Mouse (Mus musculus): ENCODE measurements around the gene Defb35. TPM values are rescaled to one million over a fixed set of nuclear protein-coding genes. Genes with fewer than 3 reads are reported as not detected.

Gene Defb35
- polyA plus RNA-seq (2014; fragmentation: Illumina TruSeq; extraction: RNeasy Lipid Tissue Mini Kit (QIAGEN cat#74804); ENCODE audit: low read depth, low replicate concordance), result not detected

DNA sequence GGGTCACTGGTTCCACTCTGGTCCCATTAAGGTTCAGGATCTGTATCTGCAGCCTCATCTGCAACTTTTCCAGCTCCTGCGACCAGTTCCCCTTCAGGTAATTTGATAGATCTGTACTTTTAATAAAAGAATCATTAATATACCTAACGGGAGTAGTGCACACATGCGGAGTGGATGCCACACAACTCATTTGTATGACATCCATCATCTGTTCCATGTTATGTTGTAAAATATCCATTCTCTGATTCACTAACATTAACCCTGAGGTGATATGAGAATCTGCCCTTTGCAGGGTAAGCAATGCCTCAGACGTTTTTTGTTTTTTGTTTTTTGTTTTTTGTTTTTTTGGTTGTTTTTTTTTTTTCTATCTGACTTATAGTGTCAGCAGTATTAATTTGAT, at the start of gene Defb35:
Gene Defb35, plus strand, starts transcription at position 301 of the 400 bp plus-strand sequence.

DNA sequence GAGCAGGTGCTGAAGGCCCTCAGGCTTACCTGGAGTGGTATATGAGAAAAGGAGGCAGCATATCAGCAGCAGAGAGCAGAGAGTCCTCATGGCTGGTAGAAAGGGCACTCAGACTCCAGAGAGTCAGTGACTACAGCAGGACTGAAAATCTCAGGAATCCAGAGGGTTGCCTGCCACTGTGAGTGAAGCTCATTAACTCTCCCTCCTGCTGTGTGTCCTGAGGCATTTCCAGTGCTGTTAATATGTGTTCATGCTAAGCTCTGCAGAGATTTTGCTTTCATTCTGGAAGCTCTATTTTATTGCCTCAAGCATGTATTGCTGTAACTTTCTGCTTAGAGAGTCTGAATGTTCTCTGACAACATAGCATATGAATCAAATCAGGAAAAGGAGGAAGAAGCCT, 31.9 kb upstream of the Defb35 start, which contains the start of gene Defb11:
Gene Defb11, minus strand, starts transcription at position 123 of the 400 bp plus-strand sequence.

DNA sequence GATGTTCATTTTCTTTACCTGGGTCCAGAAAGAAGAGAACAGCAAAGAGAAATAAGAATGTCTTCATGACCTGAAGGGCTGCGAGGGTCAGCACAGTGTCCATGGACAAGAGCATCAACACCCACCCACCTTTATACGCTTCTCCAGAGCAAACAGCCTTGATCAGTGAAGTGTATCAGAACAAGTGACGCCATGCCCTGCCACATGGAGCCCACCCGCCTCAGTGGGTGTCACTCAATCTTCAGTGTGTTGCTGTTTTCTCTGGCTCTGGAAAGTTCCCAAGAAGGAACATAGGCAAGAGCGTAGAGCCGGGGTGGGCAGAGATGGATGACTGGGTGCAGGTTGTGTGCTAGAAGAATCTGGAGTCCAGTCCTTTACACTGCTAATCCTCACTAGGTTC, 5.5 kb upstream of the Defb35 start, which contains the start of gene Defb15:
Gene Defb15, minus strand, starts transcription at position 101 of the 400 bp plus-strand sequence.

DNA sequence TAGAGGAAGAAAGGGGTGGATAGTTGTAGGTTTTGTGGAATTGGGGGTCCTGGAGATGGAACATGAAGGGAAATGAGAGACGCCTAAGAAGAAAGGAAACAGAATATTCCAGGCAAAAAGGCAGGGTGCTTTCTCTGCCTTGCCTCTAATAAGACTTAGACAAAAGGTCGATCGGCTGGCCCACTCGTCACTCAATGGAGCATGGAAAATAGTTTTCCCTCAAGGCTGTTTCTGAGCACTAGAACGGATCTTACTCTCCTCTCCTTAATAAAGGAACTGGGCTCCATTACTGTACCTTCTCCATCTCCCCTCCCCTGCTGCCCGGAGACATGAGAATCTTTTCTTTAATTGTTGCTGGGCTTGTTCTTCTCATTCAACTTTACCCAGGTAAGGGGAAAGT, 8.3 kb downstream of the Defb35 start, which contains the start of gene Defb13:
Gene Defb13, plus strand, starts transcription at position 301 of the 400 bp plus-strand sequence.

DNA sequence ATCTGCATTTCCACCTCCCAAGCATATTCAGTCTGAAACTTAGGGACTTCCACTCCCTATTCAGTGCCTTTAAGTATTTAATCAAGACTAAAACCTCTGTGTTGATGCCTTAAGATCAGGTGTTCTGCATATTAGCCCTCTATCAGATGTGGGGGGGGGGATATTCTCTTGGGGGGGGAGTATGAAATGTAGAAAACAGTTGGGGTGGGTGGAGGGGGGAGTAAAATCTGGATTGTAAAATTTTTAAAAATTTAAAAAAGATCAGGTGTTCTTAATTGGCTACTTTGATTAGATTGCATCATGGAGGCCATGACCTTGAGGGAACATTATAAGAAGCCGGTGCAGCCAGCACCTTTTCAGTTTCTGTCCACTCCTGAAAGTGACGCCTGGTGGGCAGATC, 20.3 kb downstream of the Defb35 start, which contains the start of gene Fam90a1a:
Gene Fam90a1a, plus strand, starts transcription at position 301 of the 400 bp plus-strand sequence.

DNA sequence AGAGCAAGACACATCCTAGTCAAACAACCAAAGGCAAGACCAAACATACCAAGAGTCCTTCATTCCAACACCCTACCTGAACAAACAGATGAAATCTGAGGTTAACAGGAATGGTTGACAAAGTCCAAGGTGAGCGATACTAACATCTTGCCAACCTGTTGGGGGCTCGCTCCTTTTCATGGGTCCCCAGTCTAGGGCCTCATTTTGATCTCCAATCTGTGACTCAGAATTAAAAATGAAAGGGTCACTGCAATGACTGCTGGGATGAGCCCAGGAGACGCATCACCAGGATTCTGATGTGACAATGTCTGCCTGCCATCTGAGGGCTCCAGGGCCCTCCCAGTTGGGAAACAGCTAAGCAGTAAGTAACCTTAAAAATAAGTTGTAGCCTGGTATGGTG, 31.3 kb downstream of the Defb35 start, which contains the start of gene Ccdc70:
Gene Ccdc70, plus strand, starts transcription at position 301 of the 400 bp plus-strand sequence.

Other genes with a start within 250 kb of the Defb35 start
- gene AY761184, start 234.7 kb upstream of the Defb35 start, polyA plus RNA-seq (2014; fragmentation: Illumina TruSeq; extraction: RNeasy Lipid Tissue Mini Kit (QIAGEN cat#74804); ENCODE audit: low read depth, low replicate concordance), result not detected
- gene Defa24, start 203.9 kb upstream of the Defb35 start, polyA plus RNA-seq (2014; fragmentation: Illumina TruSeq; extraction: RNeasy Lipid Tissue Mini Kit (QIAGEN cat#74804); ENCODE audit: low read depth, low replicate concordance), result not detected
- gene Defb50, start 114.8 kb upstream of the Defb35 start, polyA plus RNA-seq (2014; fragmentation: Illumina TruSeq; extraction: RNeasy Lipid Tissue Mini Kit (QIAGEN cat#74804); ENCODE audit: low read depth, low replicate concordance), result not detected
- gene Defb2, start 98.4 kb upstream of the Defb35 start, polyA plus RNA-seq (2014; fragmentation: Illumina TruSeq; extraction: RNeasy Lipid Tissue Mini Kit (QIAGEN cat#74804); ENCODE audit: low read depth, low replicate concordance), result not detected
- gene Defb10, start 79.5 kb upstream of the Defb35 start, polyA plus RNA-seq (2014; fragmentation: Illumina TruSeq; extraction: RNeasy Lipid Tissue Mini Kit (QIAGEN cat#74804); ENCODE audit: low read depth, low replicate concordance), result not detected
- gene Defb9, start 52.9 kb upstream of the Defb35 start, polyA plus RNA-seq (2014; fragmentation: Illumina TruSeq; extraction: RNeasy Lipid Tissue Mini Kit (QIAGEN cat#74804); ENCODE audit: low read depth, low replicate concordance), result not detected
- not detected for gene Defb11, start 31.9 kb upstream of the Defb35 start, polyA plus RNA-seq (2014; fragmentation: Illumina TruSeq; extraction: RNeasy Lipid Tissue Mini Kit (QIAGEN cat#74804); ENCODE audit: low read depth, low replicate concordance)
- not detected for gene Defb15, start 5.6 kb upstream of the Defb35 start, polyA plus RNA-seq (2014; fragmentation: Illumina TruSeq; extraction: RNeasy Lipid Tissue Mini Kit (QIAGEN cat#74804); ENCODE audit: low read depth, low replicate concordance)
- not detected for gene Defb13, start 8.4 kb downstream of the Defb35 start, polyA plus RNA-seq (2014; fragmentation: Illumina TruSeq; extraction: RNeasy Lipid Tissue Mini Kit (QIAGEN cat#74804); ENCODE audit: low read depth, low replicate concordance)
- gene Fam90a1a, start 20.4 kb downstream of the Defb35 start, polyA plus RNA-seq (2014; fragmentation: Illumina TruSeq; extraction: RNeasy Lipid Tissue Mini Kit (QIAGEN cat#74804); ENCODE audit: low read depth, low replicate concordance), result not detected
- not detected for gene Ccdc70, start 31.4 kb downstream of the Defb35 start, polyA plus RNA-seq (2014; fragmentation: Illumina TruSeq; extraction: RNeasy Lipid Tissue Mini Kit (QIAGEN cat#74804); ENCODE audit: low read depth, low replicate concordance)
- 0.13 TPM for gene Atp7b, start 122.0 kb downstream of the Defb35 start, polyA plus RNA-seq (2014; fragmentation: Illumina TruSeq; extraction: RNeasy Lipid Tissue Mini Kit (QIAGEN cat#74804); ENCODE audit: low read depth, low replicate concordance)
- 32.0 TPM for gene Alg11, start 122.4 kb downstream of the Defb35 start, polyA plus RNA-seq (2014; fragmentation: Illumina TruSeq; extraction: RNeasy Lipid Tissue Mini Kit (QIAGEN cat#74804); ENCODE audit: low read depth, low replicate concordance)
- 3.2 TPM for gene Nek5, start 186.7 kb downstream of the Defb35 start, polyA plus RNA-seq (2014; fragmentation: Illumina TruSeq; extraction: RNeasy Lipid Tissue Mini Kit (QIAGEN cat#74804); ENCODE audit: low read depth, low replicate concordance)
- gene Nek3, start 228.1 kb downstream of the Defb35 start, polyA plus RNA-seq (2014; fragmentation: Illumina TruSeq; extraction: RNeasy Lipid Tissue Mini Kit (QIAGEN cat#74804); ENCODE audit: low read depth, low replicate concordance), result 9.4 TPM
- gene Ckap2, start 247.5 kb downstream of the Defb35 start, polyA plus RNA-seq (2014; fragmentation: Illumina TruSeq; extraction: RNeasy Lipid Tissue Mini Kit (QIAGEN cat#74804); ENCODE audit: low read depth, low replicate concordance), result 19.8 TPM

Data from sigmoid colon, adult 10 weeks (tissue).